ENCODE assay signal across 16 mouse cellular contexts in genomic region chr8:123823111-123823510, GRCm38 (mm10). TPM values are rescaled to one million over a fixed set of nuclear protein-coding genes. Genes with fewer than 3 reads are reported as not detected.
DNase-seq lines count a peak whose midpoint lies in the region; TF ChIP-seq lines count a peak whose summit lies in the region.
"Had no signal": no experiment of that assay in that cellular context is flagged by ENCODE, and none has a peak within 500 bp of the region (broad histone marks: within the 10 kb centered on the region; RNA-seq: fewer than 3 reads in every experiment).

No protein-coding gene starts in this region.

- DNase-seq in heart, adult 2 months, result no peak
- no peak for DNase-seq in heart, adult 8-10 months (ENCODE audit: low spot score)
- DNase-seq in testis, postnatal 14 days (ENCODE audit: low spot score), result no peak
- no peak for DNase-seq in liver, adult 2 months (ENCODE audit: extremely low read depth, low read depth, low spot score)
- no peak for DNase-seq in ovary, adult 18-20 months (ENCODE audit: low spot score)
- no peak for DNase-seq in B cell, adult 2 months
- no peak for DNase-seq in thymus, postnatal 0 days (ENCODE audit: low spot score)
- DNase-seq: adrenal gland, postnatal 14 days; cerebellum, adult 11 months; embryo, embryonic 11 days; kidney, postnatal 25 days; right cerebral cortex, postnatal 14 days had no signal

- no peak overlapping the region for H3K27ac ChIP-seq in heart, adult 2 months
- no peak overlapping the region for H3K27ac ChIP-seq in testis, adult 2 months (ENCODE audit: control insufficient read depth, insufficient read depth, low read depth, low read length)
- no peak overlapping the region for H3K27ac ChIP-seq in liver, adult 2 months (replicated peaks; ENCODE audit: insufficient read depth, low read depth, low read length)
- H3K27ac ChIP-seq: heart, embryonic 13.5 days; hindbrain, embryonic 15.5 days had no signal

- intact Hi-C loops in heart, adult 2 months (cut with DNase I), result no loop called here

- H3K4me1 ChIP-seq in heart, adult 2 months (ENCODE audit: control insufficient read depth, insufficient read depth, low read length), result no peaks in the 10 kb centered on the region
- no peaks in the 10 kb centered on the region; the same call in 1 of the 2 replicates for H3K4me1 ChIP-seq in testis, adult 2 months (ENCODE audit: control insufficient read depth, insufficient read depth, low read length)
- H3K4me1 ChIP-seq in liver, adult 2 months (ENCODE audit: control insufficient read depth, insufficient read depth, low read length), result peaks cover 22% of the 10 kb centered on the region
- H3K4me1 ChIP-seq: heart, embryonic 13.5 days; hindbrain, embryonic 15.5 days had no signal

- H3K36me3 ChIP-seq in heart, adult 2 months (ENCODE audit: control insufficient read depth, insufficient read depth, low read length), result no peaks in the 10 kb centered on the region
- H3K36me3 ChIP-seq in testis, adult 2 months (ENCODE audit: control insufficient read depth, insufficient read depth, low read length), result no peaks in the 10 kb centered on the region
- peaks cover 13% of the 10 kb centered on the region; the same call in 1 of the 2 replicates for H3K36me3 ChIP-seq in liver, adult 2 months (ENCODE audit: control insufficient read depth, insufficient read depth, low read length)

- 95% methylated on average over 10 of the region's 10 CpGs for WGBS in heart, adult 2 months
- 97% methylated on average over 10 of the region's 10 CpGs for WGBS in liver, adult 2 months

- H3K9ac ChIP-seq in heart, adult 2 months (ENCODE audit: low read depth, low read length), result no peak overlapping the region
- no peak overlapping the region for H3K9ac ChIP-seq in liver, adult 2 months (ENCODE audit: low read depth, low read length)
- H3K9ac ChIP-seq: heart, embryonic 13.5 days; hindbrain, embryonic 15.5 days had no signal

- H3K27me3 ChIP-seq in heart, adult 2 months (ENCODE audit: control insufficient read depth, insufficient read depth, low read length), result no peaks in the 10 kb centered on the region
- no peaks in the 10 kb centered on the region for H3K27me3 ChIP-seq in testis, adult 2 months (ENCODE audit: control insufficient read depth, insufficient read depth, low read length)
- H3K27me3 ChIP-seq in liver, adult 2 months (ENCODE audit: control insufficient read depth, insufficient read depth, low read length), result no peaks in the 10 kb centered on the region
- H3K27me3 ChIP-seq: heart, embryonic 13.5 days; hindbrain, embryonic 15.5 days had no signal

- TF ChIP-seq POLR2A in heart, adult 2 months (IDR thresholded peaks at IDR 0.05; ENCODE audit: insufficient read depth, low read depth, low read length), result no peak
- no peak for TF ChIP-seq POLR2A in testis, adult 2 months (IDR thresholded peaks at IDR 0.05; ENCODE audit: control insufficient read depth, low read depth, low read length)
- TF ChIP-seq POLR2A in liver, adult 2 months (IDR thresholded peaks at IDR 0.05; ENCODE audit: extremely low read depth, insufficient read depth, low read length), result no peak

- peak; percentile 23 for TF ChIP-seq CTCF in heart, adult 2 months (IDR thresholded peaks at IDR 0.05)
- peak; percentile 46; the same call in 1 of the 2 replicates for TF ChIP-seq CTCF in testis, adult 2 months (IDR thresholded peaks at IDR 0.05; ENCODE audit: control insufficient read depth, insufficient read depth, insufficient replicate concordance, low read depth, low read length)
- TF ChIP-seq CTCF in liver, adult 2 months (IDR thresholded peaks at IDR 0.05; ENCODE audit: low read depth, low read length), result peak; percentile 47; the same call in 1 of the 2 replicates

- no peak overlapping the region for H3K4me3 ChIP-seq in heart, adult 2 months
- no peak overlapping the region for H3K4me3 ChIP-seq in testis, adult 2 months (ENCODE audit: control insufficient read depth, low read depth, low read length)
- no peak overlapping the region for H3K4me3 ChIP-seq in liver, adult 2 months (ENCODE audit: insufficient read depth, low read depth, low read length)
- H3K4me3 ChIP-seq: heart, embryonic 13.5 days; hindbrain, embryonic 15.5 days had no signal

- TF ChIP-seq EP300 in heart, adult 2 months (IDR thresholded peaks at IDR 0.05; ENCODE audit: insufficient read depth, low read depth, low read length), result no peak

- peaks cover 2% of the 10 kb centered on the region; the same call in 1 of the 2 replicates for H3K79me2 ChIP-seq in heart, adult 2 months (replicated peaks; ENCODE audit: control insufficient read depth, insufficient read depth, low read length)
- peaks cover 7% of the 10 kb centered on the region; the same call in 1 of the 2 replicates for H3K79me2 ChIP-seq in liver, adult 2 months (ENCODE audit: control insufficient read depth, insufficient read depth, low read length)

RNA-seq across cellular contexts. Expression of gene Rab4a, which starts 17.3 kb away (rescaled TPM):
- total RNA-seq in heart, adult 2 months (2021), result 1 to 10 TPM; 7.7 to 8.4 TPM
- polyA plus RNA-seq in heart, adult 2 months (2012; rRNA removed), result 10.6 and 12.7 TPM in 2 replicates
- total RNA-seq in heart, adult 8-10 months (2022), result 10 to 100 TPM in 3 of 4 experiments, 1 to 10 TPM in 1; 9.4 to 14.1 (median 11.6) TPM
- polyA plus RNA-seq in testis, adult 2 months (2012; rRNA removed), result 5.3 and 8.9 TPM in 2 replicates
- total RNA-seq in liver, adult 2 months (2014; rRNA removed), result 15.4 and 15.7 TPM in 2 replicates
- polyA plus RNA-seq in liver, adult 2 months (2012; rRNA removed), result 24.4 and 24.6 TPM in 2 replicates
- 23.4 and 23.5 TPM in 2 replicates for polyA plus RNA-seq in thymus, postnatal 0 days (2015; fragmentation: Nextera tagmentation; extraction: Ambion mirVana)
- total RNA-seq: neutrophil, adult 5-6 weeks had no signal

RNA-seq across cellular contexts. Expression of gene Ccsap, which starts 36.9 kb away (rescaled TPM):
- under 1 TPM; 0.68 to 0.81 TPM for total RNA-seq in heart, adult 2 months (2021)
- polyA plus RNA-seq in heart, adult 2 months (2012; rRNA removed), result 0.18 and 0.70 TPM in 2 replicates
- 1 to 10 TPM in 1 of 4 experiments, under 1 TPM in 3; 0.44 to 1.4 (median 0.87) TPM for total RNA-seq in heart, adult 8-10 months (2022)
- polyA plus RNA-seq in testis, adult 2 months (2012; rRNA removed), result 28.2 and 32.0 TPM in 2 replicates
- total RNA-seq in liver, adult 2 months (2014; rRNA removed), result 0.09 and 0.34 TPM in 2 replicates
- polyA plus RNA-seq in liver, adult 2 months (2012; rRNA removed), result 0.07 and 0.12 TPM in 2 replicates
- polyA plus RNA-seq in thymus, postnatal 0 days (2015; fragmentation: Nextera tagmentation; extraction: Ambion mirVana), result 6.6 and 6.7 TPM in 2 replicates
